Mouse (Mus musculus) hindbrain, embryonic 15.5 days (tissue): ENCODE measurements around the gene Paqr3. TPM values are rescaled to one million over a fixed set of nuclear protein-coding genes. Genes with fewer than 3 reads are reported as not detected.
A peak's percentile ranks its signal among the peaks of the same experiment; 100 is the strongest.

Experiments
- ATAC-seq: fragments of 200-750 bp; cut with Nextera tagmentation; 2 replicates; pipeline ENCODE4 v1.8.0; 2017; ENCODE audit warnings: low read depth, moderate number of reproducible peaks, moderate TSS enrichment; ENCODE audit not compliant: low FRiP score
- H3K27ac ChIP-seq: fragments of 300-500 bp; sonication (generic); replicated peaks from 2 replicates; pipeline ENCODE4 v1.5.1; 2015; ENCODE audit warnings: mild to moderate bottlenecking, inconsistent platforms
- H3K27me3 ChIP-seq: fragments of 300-500 bp; sonication (generic); 2 replicates; pipeline ENCODE4 v1.6.1; 2015; ENCODE audit warnings: control low read depth, inconsistent platforms
- H3K36me3 ChIP-seq: fragments of 300-500 bp; sonication (generic); 2 replicates; pipeline ENCODE4 v1.6.1; 2015; ENCODE audit warnings: control low read depth, inconsistent platforms
- H3K4me1 ChIP-seq: fragments of 300-500 bp; sonication (generic); replicated peaks from 2 replicates; pipeline ENCODE4 v1.6.1; 2015; ENCODE audit warnings: control low read depth, inconsistent platforms
- H3K4me2 ChIP-seq: fragments of 300-500 bp; sonication (generic); 2 replicates; pipeline ENCODE4 v1.6.1; 2015; ENCODE audit warnings: moderate library complexity, mild to moderate bottlenecking, inconsistent platforms
- H3K4me3 ChIP-seq: fragments of 300-500 bp; sonication (generic); 2 replicates; pipeline ENCODE4 v1.5.1; 2015; ENCODE audit warnings: mild to moderate bottlenecking, inconsistent platforms
- H3K9ac ChIP-seq: fragments of 300-500 bp; sonication (generic); 2 replicates; pipeline ENCODE4 v1.6.1; 2015; ENCODE audit warnings: inconsistent platforms
- H3K9me3 ChIP-seq: fragments of 300-500 bp; sonication (generic); 2 replicates; pipeline ENCODE4 v1.6.1; 2016; ENCODE audit warnings: control low read depth, inconsistent platforms
- WGBS: fragments of 180-500 bp; shearing (Covaris S2); methylation state at CpG from one replicate; pipeline ENCODE4 v1.1.7; 2015; 5-methylcytosine and 5-hydroxymethylcytosine counted together
- polyA plus RNA-seq: library from polyadenylated mRNA; unstranded; fragments of >200 nt; fragmentation: Nextera tagmentation; extraction: Ambion mirVana; gene quantifications from 2 replicates; pipeline ENCODE4 v1.2.1, GENCODE M21; 2015

Gene Paqr3
- polyA plus RNA-seq, 1 experiment from 2014 or later: 17.9 TPM

GRCm38 (mm10) chr5:97108333-97108732 lies 3.1 kb downstream of the Paqr3 start:
- Histone ChIP-seq H3K4me2 (no peak overlapping the region), H3K36me3 (peaks cover 17% of the 10 kb centered on the region), H3K27me3 (no peaks in the 10 kb centered on the region), H3K9ac (no peak overlapping the region), H3K4me1 (peaks cover 31% of the 10 kb centered on the region), H3K27ac (no peak overlapping the region), H3K4me3 (no peak overlapping the region), H3K9me3 (no peaks in the 10 kb centered on the region)
- WGBS: 84% methylated on average over 5 of the region's 5 CpGs
- no peak for ATAC-seq

GRCm38 (mm10) chr5:97099954-97100353 lies 11.4 kb downstream of the Paqr3 start:
- no peaks in the 10 kb centered on the region for H3K4me1 ChIP-seq
- H3K9ac ChIP-seq: no peak overlapping the region
- no peak overlapping the region for H3K4me3 ChIP-seq
- no peaks in the 10 kb centered on the region for H3K27me3 ChIP-seq
- 94% methylated on average over 8 of the region's 8 CpGs for WGBS
- peaks cover 40% of the 10 kb centered on the region for H3K36me3 ChIP-seq
- H3K4me2 ChIP-seq: no peak overlapping the region
- H3K9me3 ChIP-seq: no peaks in the 10 kb centered on the region
- no peak; the same call in 1 of the 2 replicates for ATAC-seq
- H3K27ac ChIP-seq: no peak overlapping the region

- Histone ChIP-seq H3K27me3 (no peaks in the 10 kb centered on the region), H3K27ac (no peak overlapping the region), H3K9ac (no peak overlapping the region), H3K4me2 (no peak overlapping the region), H3K9me3 (no peaks in the 10 kb centered on the region), H3K4me1 (no peaks in the 10 kb centered on the region), H3K4me3 (no peak overlapping the region), H3K36me3 (peaks cover 39% of the 10 kb centered on the region)
- WGBS: 64% methylated on average over 9 of the region's 9 CpGs
- ATAC-seq: peak; percentile 44; the same call in 1 of the 2 replicates
Observed at GRCm38 (mm10) chr5:97097631-97098041, 13.8 kb downstream of the Paqr3 start.

- ATAC-seq: no peak
- Histone ChIP-seq H3K27ac (no peak overlapping the region), H3K9me3 (no peaks in the 10 kb centered on the region), H3K4me2 (no peak overlapping the region), H3K4me1 (no peaks in the 10 kb centered on the region), H3K27me3 (no peaks in the 10 kb centered on the region), H3K36me3 (peaks cover 28% of the 10 kb centered on the region), H3K9ac (no peak overlapping the region), H3K4me3 (no peak overlapping the region)
- WGBS: 74% methylated on average over 13 of the region's 13 CpGs
Observed at GRCm38 (mm10) chr5:97095335-97095734, 16.1 kb downstream of the Paqr3 start.

GRCm38 (mm10) chr5:97092970-97093369 lies 18.4 kb downstream of the Paqr3 start:
- Histone ChIP-seq H3K4me3 (no peak overlapping the region), H3K27me3 (no peaks in the 10 kb centered on the region), H3K4me1 (no peaks in the 10 kb centered on the region), H3K36me3 (peaks cover 24% of the 10 kb centered on the region), H3K9me3 (no peaks in the 10 kb centered on the region), H3K27ac (no peak overlapping the region), H3K9ac (no peak overlapping the region), H3K4me2 (no peak overlapping the region)
- no peak for ATAC-seq
- WGBS: 72% methylated on average over 8 of the region's 8 CpGs

GRCm38 (mm10) chr5:97090034-97090784 lies 21.2 kb downstream of the Paqr3 start:
- Histone ChIP-seq H3K27ac (no peak overlapping the region), H3K36me3 (peaks cover 32% of the 10 kb centered on the region), H3K27me3 (no peaks in the 10 kb centered on the region), H3K9ac (no peak overlapping the region), H3K4me1 (no peaks in the 10 kb centered on the region), H3K4me3 (no peak overlapping the region), H3K4me2 (no peak overlapping the region), H3K9me3 (no peaks in the 10 kb centered on the region)
- 79% methylated on average over 6 of the region's 6 CpGs for WGBS
- ATAC-seq: no peak

- ATAC-seq: no peak
- 96% methylated on average over 3 of the region's 3 CpGs for WGBS
- H3K9me3 ChIP-seq: no peaks in the 10 kb centered on the region
- H3K27ac ChIP-seq: no peak overlapping the region
- H3K4me1 ChIP-seq: no peaks in the 10 kb centered on the region
- peaks cover 36% of the 10 kb centered on the region for H3K36me3 ChIP-seq
- H3K27me3 ChIP-seq: no peaks in the 10 kb centered on the region
- no peak overlapping the region for H3K9ac ChIP-seq
- H3K4me3 ChIP-seq: no peak overlapping the region
- H3K4me2 ChIP-seq: no peak overlapping the region
Observed at GRCm38 (mm10) chr5:97089426-97089825, 22.0 kb downstream of the Paqr3 start.

- Histone ChIP-seq H3K4me2 (no peak overlapping the region), H3K27me3 (no peaks in the 10 kb centered on the region), H3K36me3 (peaks cover 36% of the 10 kb centered on the region), H3K9me3 (no peaks in the 10 kb centered on the region), H3K4me3 (no peak overlapping the region), H3K27ac (no peak overlapping the region), H3K4me1 (no peaks in the 10 kb centered on the region), H3K9ac (no peak overlapping the region)
- WGBS: 86% methylated on average over 6 of the region's 6 CpGs
- no peak for ATAC-seq
Observed at GRCm38 (mm10) chr5:97088231-97088630, 23.2 kb downstream of the Paqr3 start.

GRCm38 (mm10) chr5:97087746-97088145 lies 23.6 kb downstream of the Paqr3 start:
- H3K4me2 ChIP-seq: no peak overlapping the region
- no peak for ATAC-seq

GRCm38 (mm10) chr5:97087030-97087630 lies 24.3 kb downstream of the Paqr3 start:
- 93% methylated on average over 24 of the region's 24 CpGs for WGBS
- Histone ChIP-seq H3K36me3 (peaks cover 36% of the 10 kb centered on the region), H3K4me3 (no peak overlapping the region), H3K27me3 (no peaks in the 10 kb centered on the region), H3K4me2 (no peak overlapping the region), H3K27ac (no peak overlapping the region), H3K9me3 (no peaks in the 10 kb centered on the region), H3K4me1 (no peaks in the 10 kb centered on the region), H3K9ac (no peak overlapping the region)
- no peak for ATAC-seq

More at GRCm38 (mm10) chr5:97087746-97088145, 23.6 kb downstream of the Paqr3 start:
- 94% methylated on average over 16 of the region's 16 CpGs for WGBS
- Histone ChIP-seq H3K4me3 (no peak overlapping the region), H3K9me3 (no peaks in the 10 kb centered on the region), H3K9ac (no peak overlapping the region), H3K27me3 (no peaks in the 10 kb centered on the region), H3K4me1 (no peaks in the 10 kb centered on the region), H3K27ac (no peak overlapping the region), H3K36me3 (peaks cover 36% of the 10 kb centered on the region)

- no peaks in the 10 kb centered on the region for H3K4me1 ChIP-seq
- H3K9me3 ChIP-seq: no peaks in the 10 kb centered on the region
- peaks cover 31% of the 10 kb centered on the region for H3K36me3 ChIP-seq
- no peak overlapping the region for H3K9ac ChIP-seq
- no peak overlapping the region for H3K27ac ChIP-seq
- no peaks in the 10 kb centered on the region for H3K27me3 ChIP-seq
- H3K4me2 ChIP-seq: no peak overlapping the region
- no peak for ATAC-seq
- WGBS: 97% methylated on average over 6 of the region's 6 CpGs
- H3K4me3 ChIP-seq: no peak overlapping the region
Observed at GRCm38 (mm10) chr5:97085071-97085470, 26.3 kb downstream of the Paqr3 start.

GRCm38 (mm10) chr5:97084541-97084940 lies 26.9 kb downstream of the Paqr3 start:
- ATAC-seq: no peak
- Histone ChIP-seq H3K36me3 (peaks cover 31% of the 10 kb centered on the region), H3K9ac (no peak overlapping the region), H3K4me3 (no peak overlapping the region), H3K4me1 (no peaks in the 10 kb centered on the region), H3K27ac (no peak overlapping the region), H3K9me3 (no peaks in the 10 kb centered on the region), H3K27me3 (no peaks in the 10 kb centered on the region), H3K4me2 (no peak overlapping the region)
- WGBS: 95% methylated on average over 4 of the region's 4 CpGs
